Mouse (Mus musculus) macrophage (primary cell): ENCODE measurements around the gene Syt7. TPM values are rescaled to one million over a fixed set of nuclear protein-coding genes. Genes with fewer than 3 reads are reported as not detected.

Experiments used
- H3K27ac ChIP-seq: fragments of 350-480 bp; formaldehyde crosslinking; 2 replicates; pipeline ENCODE4 v1.9.0; 2021
- H3K36me3 ChIP-seq: fragments of 350-480 bp; formaldehyde crosslinking; 2 replicates; pipeline ENCODE4 v1.9.0; 2021; ENCODE audit errors: inconsistent target
- H3K4me3 ChIP-seq: fragments of 350-480 bp; formaldehyde crosslinking; 2 replicates; pipeline ENCODE4 v1.9.0; 2021; ENCODE audit errors: inconsistent target
- H3K79me2 ChIP-seq: fragments of 350-480 bp; formaldehyde crosslinking; 2 replicates; pipeline ENCODE4 v1.9.0; 2021; ENCODE audit errors: inconsistent target
- WGBS: methylation state at CpG from one replicate; pipeline ENCODE4 v1.1.7; 2026; ENCODE audit warnings: inconsistent platforms; ENCODE audit not compliant: missing documents; 5-methylcytosine and 5-hydroxymethylcytosine counted together
- polyA plus RNA-seq: library from polyadenylated mRNA; stranded (reverse); fragments of 250-400 nt; gene quantifications from 3 replicates; pipeline ENCODE4 v1.2.4, GENCODE M21; 2018; ENCODE audit warnings: inconsistent platforms

Syt7 gene
- polyA plus RNA-seq, 1 experiment from 2014 or later, result not detected

- Histone ChIP-seq H3K4me3 (no peak overlapping the region), H3K36me3 (no peaks in the 10 kb centered on the region), H3K27ac (no peak overlapping the region), H3K79me2 (no peaks in the 10 kb centered on the region)
- WGBS, result 85% methylated on average over 5 of the region's 6 CpGs
These were observed 60.3 kb downstream of the Syt7 start for GRCm38 (mm10) chr19:10449190-10449589.

- Histone ChIP-seq H3K4me3 (no peak overlapping the region), H3K27ac (no peak overlapping the region), H3K79me2 (no peaks in the 10 kb centered on the region), H3K36me3 (no peaks in the 10 kb centered on the region)
- WGBS, result 22% methylated on average over 3 of the region's 3 CpGs
These were observed 60.8 kb downstream of the Syt7 start for GRCm38 (mm10) chr19:10449708-10450107.

GRCm38 (mm10) chr19:10454718-10455436, 66.0 kb downstream of the Syt7 start:
- Histone ChIP-seq H3K27ac (no peak overlapping the region), H3K36me3 (no peaks in the 10 kb centered on the region), H3K4me3 (no peak overlapping the region), H3K79me2 (no peaks in the 10 kb centered on the region)
- WGBS, result 69% methylated on average over 4 of the region's 4 CpGs

- no peaks in the 10 kb centered on the region for H3K79me2 ChIP-seq
- H3K4me3 ChIP-seq, result no peak overlapping the region
- 79% methylated on average over 3 of the region's 3 CpGs for WGBS
- no peak overlapping the region for H3K27ac ChIP-seq
- no peaks in the 10 kb centered on the region for H3K36me3 ChIP-seq
These were observed 66.5 kb downstream of the Syt7 start for GRCm38 (mm10) chr19:10455437-10455806.

- H3K36me3 ChIP-seq, result no peaks in the 10 kb centered on the region
- 2% methylated on average over 86 of the region's 96 CpGs for WGBS
- H3K4me3 ChIP-seq, result no peak within 1 kb of the TSS
These were observed 68.0 kb downstream of the Syt7 start, which contains the start of gene Lrrc10b for GRCm38 (mm10) chr19:10456752-10457483. Gene Lrrc10b, minus strand, starts transcription at chr19:10457473.

GRCm38 (mm10) chr19:10457484-10457800, 68.6 kb downstream of the Syt7 start:
- Histone ChIP-seq H3K79me2 (no peaks in the 10 kb centered on the region), H3K27ac (no peak overlapping the region), H3K4me3 (no peak overlapping the region), H3K36me3 (no peaks in the 10 kb centered on the region)
- WGBS, result 5% methylated on average over 22 of the region's 34 CpGs

More at GRCm38 (mm10) chr19:10456752-10457483, 68.0 kb downstream of the Syt7 start, which contains the start of gene Lrrc10b:
- no peaks in the 10 kb centered on the region for H3K79me2 ChIP-seq
- no peak within 1 kb of the TSS for H3K27ac ChIP-seq

GRCm38 (mm10) chr19:10458096-10458495, 69.2 kb downstream of the Syt7 start:
- H3K36me3 ChIP-seq, result no peaks in the 10 kb centered on the region
- H3K27ac ChIP-seq, result no peak overlapping the region
- no peaks in the 10 kb centered on the region for H3K79me2 ChIP-seq
- 22% methylated on average over 8 of the region's 8 CpGs for WGBS
- no peak overlapping the region for H3K4me3 ChIP-seq

GRCm38 (mm10) chr19:10459907-10460306, 71.0 kb downstream of the Syt7 start:
- Histone ChIP-seq H3K79me2 (no peaks in the 10 kb centered on the region), H3K4me3 (no peak overlapping the region), H3K36me3 (no peaks in the 10 kb centered on the region), H3K27ac (no peak overlapping the region)
- WGBS, result 72% methylated on average over 11 of the region's 11 CpGs

GRCm38 (mm10) chr19:10461584-10461983, 72.7 kb downstream of the Syt7 start:
- Histone ChIP-seq H3K36me3 (no peaks in the 10 kb centered on the region), H3K4me3 (no peak overlapping the region), H3K27ac (no peak overlapping the region), H3K79me2 (no peaks in the 10 kb centered on the region)
- 49% methylated on average over 7 of the region's 7 CpGs for WGBS

- Histone ChIP-seq H3K79me2 (no peaks in the 10 kb centered on the region), H3K36me3 (no peaks in the 10 kb centered on the region), H3K4me3 (no peak overlapping the region), H3K27ac (no peak overlapping the region)
- 84% methylated on average over 4 of the region's 4 CpGs for WGBS
These were observed 75.5 kb downstream of the Syt7 start for GRCm38 (mm10) chr19:10464427-10464826.

- Histone ChIP-seq H3K4me3 (no peak overlapping the region), H3K79me2 (no peaks in the 10 kb centered on the region), H3K36me3 (no peaks in the 10 kb centered on the region), H3K27ac (no peak overlapping the region)
- WGBS, result 78% methylated on average over 8 of the region's 8 CpGs
These were observed 80.3 kb downstream of the Syt7 start for GRCm38 (mm10) chr19:10469171-10469658.

GRCm38 (mm10) chr19:10472958-10473357, 84.1 kb downstream of the Syt7 start:
- Histone ChIP-seq H3K36me3 (no peaks in the 10 kb centered on the region), H3K4me3 (no peak overlapping the region), H3K79me2 (no peaks in the 10 kb centered on the region), H3K27ac (no peak overlapping the region)
- 81% methylated on average over 3 of the region's 3 CpGs for WGBS

- Histone ChIP-seq H3K27ac (no peak overlapping the region), H3K79me2 (no peaks in the 10 kb centered on the region), H3K36me3 (no peaks in the 10 kb centered on the region), H3K4me3 (no peak overlapping the region)
- 46% methylated on average over 6 of the region's 6 CpGs for WGBS
These were observed 84.9 kb downstream of the Syt7 start for GRCm38 (mm10) chr19:10473779-10474178.

- Histone ChIP-seq H3K4me3 (no peak overlapping the region), H3K79me2 (no peaks in the 10 kb centered on the region), H3K27ac (no peak overlapping the region), H3K36me3 (no peaks in the 10 kb centered on the region)
- 46% methylated on average over 4 of the region's 4 CpGs for WGBS
These were observed 90.7 kb downstream of the Syt7 start for GRCm38 (mm10) chr19:10479541-10479940.

- no peaks in the 10 kb centered on the region for H3K79me2 ChIP-seq
- WGBS, result 60% methylated on average over 6 of the region's 6 CpGs
- no peak within 1 kb of the TSS for H3K27ac ChIP-seq
- H3K4me3 ChIP-seq, result no peak within 1 kb of the TSS
- no peaks in the 10 kb centered on the region for H3K36me3 ChIP-seq
These were observed 93.8 kb downstream of the Syt7 start, which contains the start of gene Ppp1r32 for GRCm38 (mm10) chr19:10482703-10483102. Gene Ppp1r32, minus strand, starts transcription at chr19:10482928.
